Mouse (Mus musculus) Muller cell, postnatal 12 days (primary cell): ENCODE measurements around the gene Cdc5l.

Experiments
- DNase-seq: peaks from one replicate; pipeline ENCODE4 v3.0.0-alpha.2; 2015; ENCODE audit errors: inconsistent ontology term

The Cdc5l gene

GRCm38 (mm10) chr17:45370535-45370934 lies 63.0 kb downstream of the Cdc5l start:
- DNase-seq, result no peak

GRCm38 (mm10) chr17:45364871-45365270 lies 68.7 kb downstream of the Cdc5l start:
- DNase-seq, result no peak

GRCm38 (mm10) chr17:45360950-45361349 lies 72.6 kb downstream of the Cdc5l start:
- DNase-seq, result no peak

GRCm38 (mm10) chr17:45359443-45359842 lies 74.1 kb downstream of the Cdc5l start:
- DNase-seq, result peak; percentile 63

- DNase-seq, result no peak
These were observed 77.1 kb downstream of the Cdc5l start for GRCm38 (mm10) chr17:45356431-45356830.

- DNase-seq, result no peak
These were observed 85.6 kb downstream of the Cdc5l start for GRCm38 (mm10) chr17:45347951-45348350.
